Mouse (Mus musculus) embryo, embryonic 10.5 days (tissue): ENCODE results near the gene Zswim1.
A peak's percentile ranks its signal among the peaks of the same experiment; 100 is the strongest.

ENCODE experiments used
- DNase-seq: peaks from one replicate; pipeline ENCODE4 v3.0.0-alpha.2; 2015; ENCODE audit warnings: low spot score

The Zswim1 gene

DNA sequence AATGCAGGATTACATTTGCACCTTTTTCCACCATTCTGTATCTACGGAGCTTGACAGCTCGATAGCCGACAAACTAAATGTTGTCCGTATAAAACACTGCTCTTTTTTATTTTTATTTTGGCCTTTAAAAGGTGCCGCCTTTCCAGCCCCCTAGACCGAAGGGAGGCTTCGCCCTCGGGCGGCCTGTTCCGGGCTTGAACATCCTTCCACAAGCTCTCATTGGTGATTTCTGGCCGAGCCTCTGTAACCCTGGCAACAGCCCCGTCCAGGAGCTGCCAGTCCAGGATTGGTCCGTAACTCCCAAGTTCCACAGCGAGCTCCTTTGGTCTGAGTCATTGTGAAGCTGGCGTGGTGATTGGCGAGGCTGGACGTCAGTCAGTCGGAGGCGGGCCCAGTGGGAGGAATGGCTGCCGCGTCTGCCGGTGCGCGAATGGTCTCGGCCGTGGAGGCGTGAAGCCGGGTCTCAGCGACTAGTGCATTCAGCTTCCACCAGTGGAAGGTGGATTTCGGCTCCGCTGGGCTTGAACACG is at the start of gene Zswim1:
Zswim1 (plus strand) TSS at position 51 of the 530 bp plus-strand sequence.
- peak; percentile 99 for DNase-seq

DNA sequence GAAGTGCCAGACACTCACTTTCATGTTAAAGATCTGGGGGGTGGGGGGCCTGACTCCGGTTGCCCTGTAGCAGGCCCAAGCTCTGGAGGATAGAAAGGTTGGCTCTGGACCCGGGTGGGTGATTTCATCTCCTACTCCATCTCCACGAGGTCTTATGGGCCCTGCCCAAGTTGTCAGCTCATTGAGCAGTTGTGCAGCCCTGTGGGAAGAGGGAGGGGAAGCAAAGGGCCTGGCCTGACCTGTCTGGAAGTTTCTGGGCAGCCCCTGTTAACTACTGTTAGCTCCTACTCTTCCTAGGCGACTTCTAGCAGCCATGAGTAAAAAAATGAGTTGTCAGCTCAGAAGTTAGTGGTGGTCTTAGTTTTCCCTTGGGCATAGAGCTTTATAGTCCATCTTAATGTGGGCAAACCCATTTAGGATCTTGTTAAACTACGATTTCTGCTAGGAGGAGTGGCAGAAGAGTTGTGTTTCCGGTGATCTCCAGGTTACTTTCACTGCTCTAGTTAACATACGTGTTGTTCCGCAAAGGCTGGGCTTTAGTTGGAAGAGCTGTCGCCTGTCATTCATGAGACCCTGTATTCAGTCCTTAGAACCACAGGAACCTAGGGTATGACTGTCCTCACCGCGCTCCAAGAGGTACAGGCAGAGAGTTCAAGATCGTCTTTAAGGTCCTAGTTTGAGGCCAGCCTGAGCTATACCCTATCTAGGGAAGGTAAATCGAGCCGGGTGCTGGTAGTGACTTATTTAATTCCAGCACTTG is 49.1 kb upstream of the Zswim1 start:
- DNase-seq = no peak

DNA sequence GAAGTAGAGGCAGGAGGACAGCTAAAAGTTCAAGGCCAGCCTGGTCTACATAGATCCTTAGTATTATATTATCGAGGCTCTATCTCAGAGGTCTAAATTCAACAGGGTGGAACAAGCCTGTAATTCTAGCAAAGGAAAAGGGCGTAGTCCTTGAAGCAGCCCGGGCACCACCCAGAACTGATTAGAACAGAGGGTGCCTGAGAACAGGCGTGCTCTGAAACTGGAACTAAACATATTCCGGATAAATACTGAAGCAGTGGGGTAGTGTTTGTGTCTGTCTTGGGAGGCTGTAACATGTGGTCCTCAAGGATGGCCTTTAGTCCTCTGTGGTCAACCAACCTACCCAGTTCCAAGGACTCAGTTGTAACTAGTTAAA is 48.5 kb upstream of the Zswim1 start:
- DNase-seq = no peak

DNA sequence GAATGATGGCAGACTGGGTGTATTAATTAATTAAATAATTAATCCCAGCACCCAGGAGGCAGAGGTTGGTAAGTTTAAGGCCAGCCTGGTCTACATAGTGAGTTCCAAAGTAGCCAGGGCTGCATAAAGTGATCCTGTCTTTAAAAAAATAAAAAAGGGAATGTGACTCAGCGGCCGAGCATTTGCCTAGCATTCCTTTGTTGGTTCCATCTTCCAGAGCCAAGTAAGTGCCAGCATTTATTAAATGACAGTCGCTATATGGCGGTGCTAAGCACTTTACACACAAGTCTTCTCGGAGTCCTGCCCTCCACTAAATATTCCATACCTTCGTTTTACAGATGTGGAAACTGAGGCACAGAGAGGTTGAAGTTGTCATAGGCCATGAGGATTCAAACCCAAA is 46.4 kb upstream of the Zswim1 start:
- no peak for DNase-seq

DNA sequence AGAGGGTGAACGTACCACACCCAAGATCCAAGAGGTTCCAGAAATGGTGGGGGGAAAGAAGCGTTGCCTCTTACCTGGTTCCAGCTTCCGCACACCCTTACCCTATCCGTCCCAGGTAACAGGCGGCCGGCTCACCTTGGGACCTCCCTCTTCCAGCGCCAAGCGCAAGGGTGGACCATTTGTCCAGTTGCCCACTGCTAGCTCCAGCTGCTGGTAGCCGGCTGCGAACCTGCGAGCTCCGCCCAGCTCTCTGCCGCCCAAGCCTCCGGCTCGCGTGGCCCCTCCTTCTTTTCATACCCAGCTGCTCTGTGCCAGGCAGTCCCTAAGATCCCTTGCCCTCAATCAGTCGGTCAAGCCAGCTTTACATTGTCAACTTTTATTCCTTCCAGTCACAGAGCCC is 45.7 kb upstream of the Zswim1 start:
- no peak for DNase-seq

DNA sequence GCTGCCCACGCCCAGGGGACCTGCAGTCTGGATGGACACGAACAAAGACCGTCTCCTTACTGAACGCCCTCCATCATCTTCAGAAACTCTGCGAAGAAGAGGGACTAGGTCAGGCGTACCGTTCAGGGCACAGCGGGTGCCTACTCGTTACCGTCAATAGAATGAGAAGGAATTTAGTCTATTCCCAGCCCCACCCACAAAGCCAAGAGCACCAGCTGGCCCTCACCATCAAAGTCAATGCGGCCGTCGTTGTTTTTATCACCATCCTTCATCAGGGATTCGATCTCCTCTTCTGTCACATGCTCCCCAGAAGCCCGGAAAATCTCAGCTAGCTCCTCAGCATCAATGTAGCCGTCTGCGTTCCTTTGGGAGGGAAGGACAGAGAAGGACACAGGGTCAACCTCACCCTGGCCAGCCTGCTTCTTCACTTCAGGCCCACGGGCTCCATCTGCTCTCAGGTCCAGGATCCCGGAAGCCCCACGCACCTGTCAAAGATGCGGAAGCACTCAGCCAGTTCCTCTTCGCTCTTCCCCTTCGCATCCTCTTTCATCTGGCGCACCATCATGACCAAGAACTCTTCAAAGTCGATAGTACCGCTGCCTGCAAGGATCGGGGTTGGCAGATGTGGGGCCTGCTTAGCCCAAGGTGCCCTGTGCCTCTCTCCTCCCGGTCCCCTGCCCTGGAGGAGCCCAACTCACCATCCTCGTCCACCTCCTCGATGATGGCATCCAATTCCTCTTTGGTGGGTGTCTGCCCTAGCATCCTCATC is 45.1 kb upstream of the Zswim1 start:
- DNase-seq = no peak

DNA sequence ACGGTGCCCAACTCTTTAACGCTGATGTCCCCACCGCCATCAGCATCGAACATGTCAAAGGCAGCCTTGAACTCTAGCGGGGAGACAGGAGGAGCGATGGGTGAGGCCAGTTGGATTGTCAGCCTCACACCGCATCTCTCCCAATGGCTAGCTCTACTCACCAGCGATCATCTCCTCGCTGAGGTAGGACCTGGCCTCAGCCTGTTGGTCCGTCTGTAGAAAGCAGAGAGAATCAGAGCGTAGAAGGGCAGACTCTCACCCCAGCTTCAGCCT is 44.5 kb upstream of the Zswim1 start:
- no peak for DNase-seq

DNA sequence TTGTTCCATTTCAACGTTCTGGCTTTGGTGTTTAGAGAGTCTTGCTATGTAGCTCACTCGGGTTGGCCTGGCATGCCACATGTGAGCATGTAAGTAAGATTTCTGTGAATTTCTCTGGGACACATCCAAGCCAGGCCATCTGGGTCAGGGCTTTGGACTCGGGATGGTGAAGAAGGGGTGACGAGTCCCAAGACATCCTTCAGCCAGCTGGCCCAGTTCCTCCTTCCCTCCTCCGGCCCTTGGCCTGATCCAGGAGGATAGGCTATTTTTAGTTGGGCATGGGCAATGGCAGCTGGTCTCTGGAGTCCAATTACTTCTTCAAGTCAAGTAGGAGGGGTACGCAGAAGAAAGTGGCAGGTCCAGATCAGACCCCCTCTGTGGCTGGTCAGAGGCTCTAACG is 43.7 kb upstream of the Zswim1 start:
- no peak for DNase-seq

DNA sequence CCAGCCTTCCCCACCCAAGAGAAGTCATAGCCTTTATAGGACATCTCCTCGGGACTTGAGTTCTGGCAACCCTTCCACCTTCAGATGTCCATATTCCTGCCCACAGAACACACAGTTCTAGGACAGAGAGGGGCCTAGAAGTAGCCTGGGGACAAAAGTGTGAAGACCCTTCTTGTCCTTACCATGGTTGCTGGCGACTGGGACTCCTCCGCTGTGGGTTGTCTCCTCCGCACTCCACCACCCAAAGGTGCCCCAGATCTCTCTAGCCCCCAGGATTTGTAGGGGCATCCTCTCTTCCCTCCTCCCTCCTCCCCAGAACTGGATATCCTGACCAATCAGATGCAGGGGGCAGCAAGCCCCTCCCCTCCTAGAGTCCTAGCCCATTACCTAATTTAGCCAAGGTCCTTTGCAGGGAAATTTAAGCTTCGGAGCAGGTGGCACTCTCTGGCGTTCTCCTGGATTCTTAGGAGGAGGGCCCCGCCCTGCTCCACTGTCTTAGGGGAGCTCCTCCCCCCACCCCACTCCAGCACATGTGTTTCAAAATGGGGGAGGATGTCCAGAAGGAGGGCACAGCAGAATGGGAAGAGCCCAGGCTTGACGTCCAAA is 42.9 kb upstream of the Zswim1 start, which contains the start of gene Tnnc2:
Tnnc2 (minus strand) TSS at position 487 of the 606 bp plus-strand sequence.
- DNase-seq = no peak

DNA sequence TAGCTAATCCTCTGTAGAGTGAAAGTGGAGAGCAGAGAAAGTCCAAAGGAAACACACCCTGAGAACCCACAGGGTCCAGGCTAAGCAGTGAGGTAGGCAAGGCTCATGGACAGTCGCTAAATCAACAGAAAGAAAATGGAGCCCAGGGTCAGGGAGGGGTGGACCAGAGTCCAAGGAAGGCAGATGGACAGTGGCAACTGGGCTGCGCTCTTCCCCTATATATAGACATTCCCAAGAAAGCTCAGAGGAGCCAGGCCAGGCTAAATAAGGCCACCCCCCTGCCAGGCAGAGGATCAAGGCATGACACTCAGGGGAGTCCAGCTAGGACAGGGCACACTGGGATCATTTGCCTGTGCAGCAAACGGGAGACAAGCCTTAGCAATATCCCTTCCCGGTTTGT is 40.6 kb upstream of the Zswim1 start:
- no peak for DNase-seq

DNA sequence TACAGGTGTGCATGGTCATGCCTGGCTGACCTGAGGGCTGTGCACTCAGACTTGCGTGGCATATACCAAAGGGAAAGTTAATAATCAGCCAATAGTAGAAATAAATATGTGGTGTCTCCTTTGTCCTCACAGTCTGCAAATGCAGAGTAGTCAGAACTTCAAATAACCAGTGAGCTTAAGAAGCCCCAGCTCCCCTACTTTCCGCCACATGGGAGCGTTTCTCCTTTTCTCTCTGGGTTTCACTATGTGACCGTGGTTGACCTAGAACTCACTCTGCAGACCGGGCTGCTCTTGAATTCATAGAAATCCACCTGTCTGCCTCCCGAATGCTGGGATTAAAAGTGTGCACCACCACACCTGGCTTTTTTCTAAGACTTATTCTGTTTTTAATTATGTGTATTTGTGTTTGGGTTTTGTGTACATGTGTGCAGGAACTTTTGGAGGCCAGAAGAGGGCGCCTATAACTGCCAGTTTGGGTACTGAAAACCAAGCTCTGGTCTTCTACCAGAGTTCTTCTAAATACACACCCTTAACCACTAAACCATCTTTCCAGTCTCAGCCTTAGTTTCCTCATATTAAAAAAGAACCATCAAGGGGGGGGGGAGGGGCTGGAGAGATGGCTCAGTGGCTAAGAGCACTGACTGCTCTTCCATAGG is 38.4 kb upstream of the Zswim1 start:
- peak; percentile 38 for DNase-seq

DNA sequence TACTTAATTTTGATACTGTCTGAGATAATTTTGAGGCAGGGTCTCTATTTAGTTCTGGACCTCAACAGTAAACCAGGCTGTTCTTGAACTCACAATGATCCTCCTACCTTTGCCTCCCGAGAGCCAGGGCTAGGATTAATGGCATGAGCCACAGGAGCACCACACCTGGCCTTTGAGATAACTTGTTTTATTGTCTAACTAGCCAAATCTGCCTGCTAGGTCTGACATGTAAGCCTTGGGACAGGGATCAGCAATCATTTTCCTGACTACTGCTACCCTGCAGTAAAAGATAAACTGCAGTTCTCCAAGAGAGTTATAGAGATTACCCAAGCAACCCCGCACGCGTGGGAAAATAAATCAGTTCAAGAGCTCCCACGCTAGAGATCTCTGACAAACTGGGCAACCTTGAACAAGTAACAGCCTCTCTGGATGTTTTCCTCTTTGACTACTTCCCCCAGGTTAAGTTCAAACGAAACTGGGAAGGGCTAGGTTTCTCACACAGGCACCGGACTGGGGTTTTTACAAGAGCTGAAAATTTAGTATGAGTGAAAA is 37.5 kb upstream of the Zswim1 start:
- DNase-seq = no peak

DNA sequence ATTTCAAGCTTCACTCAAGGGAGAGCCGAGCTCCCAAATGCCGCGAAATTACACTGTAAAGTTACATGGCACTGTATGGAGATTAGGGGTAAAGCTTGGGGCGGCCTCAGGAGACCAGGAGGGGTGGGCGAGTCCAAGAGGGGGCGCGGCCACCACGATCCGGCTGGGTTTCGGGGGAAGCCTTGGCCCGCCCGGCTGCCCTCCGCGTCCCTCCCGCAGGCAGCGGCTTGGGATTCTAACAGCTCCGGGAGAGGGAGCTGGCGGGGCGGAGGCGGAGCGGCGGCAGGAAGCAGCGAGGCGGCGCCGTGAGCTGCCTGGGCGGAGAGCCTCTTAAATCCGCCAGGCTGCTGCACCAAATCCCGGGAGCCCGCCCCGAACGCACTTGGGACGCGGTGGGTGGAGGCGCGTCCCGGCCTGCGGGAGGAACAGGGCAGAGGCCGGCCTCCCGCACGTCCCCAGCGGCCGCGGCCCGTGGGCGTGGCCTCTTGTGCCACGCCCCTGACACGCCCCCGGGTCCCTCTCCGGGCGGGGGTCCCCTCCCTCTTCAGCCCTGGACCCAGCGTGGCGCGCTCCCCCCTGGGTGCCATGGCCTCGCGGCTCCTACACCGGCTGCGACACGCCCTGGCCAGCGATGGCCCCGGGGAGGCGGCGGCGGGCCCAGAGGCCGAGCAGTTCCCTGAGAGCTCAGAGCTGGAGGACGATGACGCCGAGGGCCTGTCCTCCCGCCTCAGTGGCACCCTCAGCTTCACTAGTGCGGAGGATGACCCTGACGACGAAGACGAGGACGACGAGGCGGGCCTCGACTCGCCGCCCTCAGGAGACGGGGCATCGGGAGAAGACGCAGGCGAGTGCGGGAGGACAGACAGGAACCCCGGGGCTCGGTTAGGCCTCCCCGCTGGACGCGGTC is 36.8 kb upstream of the Zswim1 start, which contains the start of gene Snx21:
Snx21 (plus strand) TSS at position 343 of the 907 bp plus-strand sequence.
- peak; percentile 89 for DNase-seq

DNA sequence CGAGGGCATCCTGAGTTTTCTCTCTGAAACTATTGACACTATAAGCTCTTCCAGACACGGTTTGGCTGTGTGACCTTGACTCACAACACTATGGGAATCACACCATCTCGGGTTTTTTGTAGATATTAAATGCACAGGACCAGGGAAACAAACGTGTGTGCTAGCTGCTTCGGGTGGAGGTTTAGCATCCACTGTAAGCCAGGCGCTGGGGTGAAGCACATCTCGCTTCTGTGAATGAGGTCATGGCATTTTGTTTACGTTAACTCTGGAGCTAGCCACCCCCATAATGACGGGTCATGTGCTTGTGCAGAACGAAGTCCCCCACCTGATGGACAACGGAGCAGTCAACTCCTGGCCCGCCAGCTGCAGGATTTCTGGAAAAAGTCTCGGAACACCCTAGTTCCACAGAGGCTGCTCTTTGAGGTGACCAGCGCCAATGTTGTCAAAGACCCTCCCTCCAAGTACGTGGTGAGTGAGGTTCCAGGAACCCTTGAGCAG is 36.0 kb upstream of the Zswim1 start:
- DNase-seq = no peak

DNA sequence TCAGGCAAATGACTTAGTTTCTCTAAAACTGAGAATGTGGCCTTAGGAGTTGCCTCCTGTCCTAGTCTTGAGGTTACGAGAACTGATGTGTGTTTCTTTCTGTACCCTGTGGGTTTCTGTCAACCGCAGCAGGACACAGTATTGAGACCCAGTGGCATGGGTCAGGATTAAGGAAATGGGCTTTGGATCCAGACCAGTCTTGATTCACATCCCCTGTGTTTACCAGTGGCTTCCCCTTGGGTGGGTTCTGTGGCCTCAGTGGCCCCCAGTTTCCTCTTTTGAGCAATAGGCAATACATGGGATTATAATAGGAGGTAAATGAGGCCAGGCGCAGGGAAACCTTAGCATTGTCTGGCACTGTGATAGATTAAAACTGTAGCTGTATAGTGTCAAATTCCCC is 35.5 kb upstream of the Zswim1 start:
- no peak for DNase-seq

DNA sequence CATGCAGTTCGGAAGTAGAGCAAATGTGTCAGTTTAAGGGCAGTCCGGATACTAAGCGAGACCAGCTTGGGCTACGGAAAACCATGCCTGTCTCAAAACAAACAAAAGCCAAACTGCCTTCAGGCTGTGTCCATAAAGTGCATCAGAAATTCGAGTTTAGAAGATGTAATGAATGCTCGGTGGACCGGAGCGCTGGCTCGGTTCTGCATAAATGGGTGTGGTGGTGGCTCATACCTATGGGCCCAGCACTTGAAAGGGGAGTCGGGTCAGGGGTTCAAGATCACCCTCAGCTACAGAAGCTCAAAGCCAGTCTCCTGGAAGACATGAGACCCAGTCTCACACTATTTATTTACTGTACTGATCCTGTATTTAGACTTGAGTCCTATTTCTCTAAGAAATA is 34.7 kb upstream of the Zswim1 start:
- no peak for DNase-seq

DNA sequence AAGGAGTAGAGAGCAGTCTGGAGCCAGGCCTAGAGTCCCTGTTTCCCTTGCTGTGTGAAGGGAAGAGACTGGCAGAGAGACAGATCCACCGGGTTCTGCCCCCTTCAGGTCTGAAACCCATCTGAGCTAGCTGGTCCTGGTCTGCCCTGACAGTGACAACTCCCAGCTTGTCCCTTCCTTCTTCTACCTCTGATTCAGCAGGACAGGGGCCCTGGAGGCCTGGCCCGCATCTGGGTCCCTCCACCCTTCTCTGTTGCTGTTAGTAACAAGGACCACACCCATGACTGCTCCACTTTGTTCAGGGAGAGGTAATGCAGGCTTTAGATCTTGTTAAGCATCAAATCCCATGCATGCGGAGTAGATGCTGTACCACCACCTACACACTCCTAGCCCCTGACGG is 34.1 kb upstream of the Zswim1 start:
- no peak for DNase-seq

DNA sequence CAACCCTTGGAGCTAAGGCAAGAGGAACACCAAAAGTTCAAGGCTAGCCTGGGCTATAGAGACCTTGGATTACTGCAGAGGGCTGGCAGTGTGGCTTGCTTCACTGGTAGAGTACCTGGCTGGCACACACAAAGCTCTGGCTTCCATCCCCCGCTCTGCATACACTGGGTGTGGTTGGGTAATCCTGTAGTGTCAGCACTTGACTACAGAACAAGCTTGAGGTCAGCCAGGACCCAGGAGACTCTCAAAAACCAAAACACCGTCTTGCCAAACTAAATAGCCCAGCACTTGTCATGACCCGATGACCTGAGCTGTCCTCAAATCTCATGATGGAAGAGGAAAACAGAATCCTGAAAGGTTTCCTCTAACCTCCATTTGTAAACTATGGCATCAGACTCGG is 32.0 kb upstream of the Zswim1 start:
- DNase-seq = no peak

DNA sequence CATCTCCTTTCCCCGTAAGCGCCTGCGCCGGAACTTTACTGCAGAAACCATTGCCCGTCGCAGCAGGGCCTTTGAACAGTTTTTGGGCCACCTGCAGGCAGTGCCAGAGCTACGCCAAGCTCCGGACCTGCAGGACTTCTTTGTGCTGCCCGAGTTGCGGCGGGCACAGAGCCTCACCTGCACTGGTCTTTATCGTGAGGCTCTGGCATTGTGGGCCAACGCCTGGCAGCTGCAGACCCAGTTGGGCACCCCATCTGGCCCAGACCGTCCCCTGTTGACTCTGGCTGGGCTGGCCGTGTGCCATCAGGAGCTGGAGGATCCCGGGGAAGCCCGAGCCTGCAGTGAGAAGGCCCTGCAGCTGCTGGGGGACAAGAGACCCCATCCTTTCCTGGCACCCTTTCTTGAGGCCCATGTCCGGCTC is 30.6 kb upstream of the Zswim1 start:
- DNase-seq = no peak

DNA sequence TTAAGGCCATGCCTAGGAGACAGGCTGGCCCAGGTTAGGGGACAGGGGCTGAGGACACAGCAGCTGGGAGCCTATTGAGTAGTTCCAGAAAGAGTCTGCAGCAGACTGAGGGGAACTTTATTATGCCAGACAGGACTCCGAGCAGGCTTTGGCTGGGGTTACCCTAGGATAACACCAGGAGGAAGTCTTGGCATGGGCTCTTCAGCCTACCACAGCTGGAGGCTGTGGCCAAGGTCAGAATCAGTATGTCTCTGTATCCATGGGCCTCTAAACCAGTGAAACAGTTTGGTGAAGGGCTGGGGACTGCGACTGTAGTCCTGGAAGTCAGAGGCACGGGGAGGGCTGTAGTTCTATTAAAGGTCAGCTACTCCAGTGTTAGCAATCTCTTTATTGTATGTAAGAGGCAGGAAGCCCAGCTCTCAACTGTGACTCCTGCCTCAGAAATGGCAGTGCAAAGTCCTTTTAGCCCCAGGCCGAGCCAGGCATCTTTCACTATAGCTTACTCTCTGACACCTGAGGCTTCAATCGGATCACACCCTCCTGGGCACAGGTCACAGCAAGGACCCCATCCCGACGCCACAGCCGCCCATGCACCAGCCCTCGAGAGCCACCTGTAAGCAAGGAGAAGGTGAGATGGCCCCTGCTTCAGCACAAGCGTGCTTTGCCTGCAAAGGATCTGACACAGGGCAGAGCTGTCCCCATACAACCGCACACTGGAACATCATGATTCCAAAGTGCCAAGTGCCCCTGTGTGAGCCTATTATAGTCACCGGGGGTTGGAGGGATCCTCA is 29.9 kb upstream of the Zswim1 start:
- no peak for DNase-seq
